Comparison of ENCODE assay signal across 12 mouse cellular contexts in genomic region chr19:49855481-49856035, GRCm38 (mm10).
DNase-seq lines count a peak whose midpoint lies in the region; TF ChIP-seq lines count a peak whose summit lies in the region.
"Had no signal": no experiment of that assay in that cellular context is flagged by ENCODE, and none has a peak within 500 bp of the region (broad histone marks: within the 10 kb centered on the region; RNA-seq: fewer than 3 reads in every experiment).

No protein-coding gene starts in this region.

- 0 out of 2 replicates have a peak overlapping the region, but pooled peaks have one; percentile 40 for H3K27ac ChIP-seq in embryonic facial prominence, embryonic 10.5 days (replicated peaks)
- peak overlapping the region; percentile 72 for H3K27ac ChIP-seq in limb, embryonic 10.5 days
- H3K27ac ChIP-seq: embryonic facial prominence, embryonic 15.5 days; layer of hippocampus, adult 2 months had no signal

- TF ChIP-seq POLR2A in brain, embryonic 14.5 days (IDR thresholded peaks at IDR 0.05; ENCODE audit: borderline replicate concordance, extremely low read depth, insufficient read depth, insufficient read length, poor library complexity, severe bottlenecking), result no peak

- peak; percentile 4 for DNase-seq in layer of hippocampus, adult 9-11 months
- no peak for DNase-seq in layer of hippocampus, postnatal 25 days (ENCODE audit: extremely low spot score in 1 of 2, low spot score in 1 of 2)
- peak; percentile 77 for DNase-seq in brain, embryonic 14.5 days (ENCODE audit: low read depth)
- peak; percentile 54 for DNase-seq in embryonic facial prominence, embryonic 10.5 days (ENCODE audit: low spot score)
- peak; percentile 41 for DNase-seq in limb, embryonic 10.5 days (ENCODE audit: low spot score)
- no peak for DNase-seq in spleen, postnatal 4 days (ENCODE audit: low spot score in 2 of 2)
- no peak for DNase-seq in urinary bladder, postnatal 36 days (ENCODE audit: low spot score in 2 of 2)
- no peak for DNase-seq in gastrocnemius, adult 18-20 months (ENCODE audit: low spot score)
- DNase-seq: adrenal gland, postnatal 14 days; thymus, adult 18-20 months had no signal

- no peak for TF ChIP-seq CTCF in brain, embryonic 14.5 days (IDR thresholded peaks at IDR 0.05; ENCODE audit: borderline replicate concordance, extremely low read depth, insufficient read depth, insufficient read length)

- H3K9me3 ChIP-seq in embryonic facial prominence, embryonic 10.5 days, result no peaks in the 10 kb centered on the region
- no peaks in the 10 kb centered on the region for H3K9me3 ChIP-seq in limb, embryonic 10.5 days (replicated peaks)
- H3K9me3 ChIP-seq: embryonic facial prominence, embryonic 15.5 days had no signal

- 33% methylated on average over 9 of the region's 9 CpGs for WGBS in embryonic facial prominence, embryonic 10.5 days
- 36% methylated on average over 9 of the region's 9 CpGs for WGBS in limb, embryonic 10.5 days

- no peak overlapping the region for H3K4me3 ChIP-seq in embryonic facial prominence, embryonic 10.5 days
- no peak overlapping the region for H3K4me3 ChIP-seq in limb, embryonic 10.5 days
- H3K4me3 ChIP-seq: embryonic facial prominence, embryonic 15.5 days; layer of hippocampus, adult 2 months had no signal

- no peaks in the 10 kb centered on the region for H3K27me3 ChIP-seq in embryonic facial prominence, embryonic 10.5 days (replicated peaks; ENCODE audit: low read depth, poor library complexity, severe bottlenecking)
- no peaks in the 10 kb centered on the region for H3K27me3 ChIP-seq in limb, embryonic 10.5 days (ENCODE audit: low read depth, poor library complexity, severe bottlenecking)
- H3K27me3 ChIP-seq: embryonic facial prominence, embryonic 15.5 days had no signal

- H3K4me1 ChIP-seq in embryonic facial prominence, embryonic 10.5 days, result peaks cover 16% of the 10 kb centered on the region
- peaks cover 12% of the 10 kb centered on the region for H3K4me1 ChIP-seq in limb, embryonic 10.5 days
- H3K4me1 ChIP-seq: embryonic facial prominence, embryonic 15.5 days had no signal

- no peaks in the 10 kb centered on the region for H3K36me3 ChIP-seq in embryonic facial prominence, embryonic 10.5 days (replicated peaks)
- no peaks in the 10 kb centered on the region for H3K36me3 ChIP-seq in limb, embryonic 10.5 days
- H3K36me3 ChIP-seq: embryonic facial prominence, embryonic 15.5 days had no signal

Comparison
In these comparisons a context has a peak if more than half of its experiments do, and no peak if none do; other contexts are left out.
1. DNase-seq: peak in layer of hippocampus, adult 9-11 months (single experiment), brain, embryonic 14.5 days (single experiment), embryonic facial prominence, embryonic 10.5 days (single experiment) and limb, embryonic 10.5 days (single experiment); none in layer of hippocampus, postnatal 25 days (0 of 2), spleen, postnatal 4 days (0 of 2), urinary bladder, postnatal 36 days (0 of 2) and gastrocnemius, adult 18-20 months (single experiment).